Mouse (Mus musculus): ENCODE measurements at regions not wholly inside any gene's neighbourhood (a gene's known extent, or its start where the extent isn't known, plus 50 kb on each side); places are given as distances from the start of the nearest gene placed in this dataset.

GRCm38 (mm10) chr4:84130840-84131547, 544.1 kb downstream of the Bnc2 start:
- WGBS (ENCODE audit: insufficient replicate concordance), result 57% methylated on average over 7 of the region's 7 CpGs
- no peak for DNase-seq

GRCm38 (mm10) chr4:84135740-84136139, 539.3 kb downstream of the Bnc2 start:
- Histone ChIP-seq H3K4me3 (ENCODE audit: low read depth, low read length) (no peak overlapping the region), H3K4me1 (ENCODE audit: insufficient read depth) (no peaks in the 10 kb centered on the region), H3K4me2 (ENCODE audit: low read depth, low read length) (no peak overlapping the region), H3K27ac (ENCODE audit: low read depth) (no peak overlapping the region), H3K9ac (replicated peaks) (no peak overlapping the region), H3K36me3 (replicated peaks; ENCODE audit: insufficient read depth, low read length) (no peaks in the 10 kb centered on the region), H3K9me3 (ENCODE audit: low read length) (no peaks in the 10 kb centered on the region), H3K27me3 (ENCODE audit: insufficient read depth, low read length) (no peaks in the 10 kb centered on the region)
- 69% methylated on average over 10 of the region's 10 CpGs for WGBS (ENCODE audit: insufficient replicate concordance)
- no peak for DNase-seq
- ATAC-seq, result no peak
- no peak for TF ChIP-seq CTCF (IDR thresholded peaks at IDR 0.05; ENCODE audit: low read depth)
- no peak for TF ChIP-seq EP300 (IDR thresholded peaks at IDR 0.05; ENCODE audit: low read depth)

More at GRCm38 (mm10) chr4:84130840-84131547, 544.1 kb downstream of the Bnc2 start:
- ATAC-seq, result no peak
- Histone ChIP-seq H3K9me3 (ENCODE audit: low read length) (no peaks in the 10 kb centered on the region), H3K36me3 (replicated peaks; ENCODE audit: insufficient read depth, low read length) (no peaks in the 10 kb centered on the region), H3K27me3 (ENCODE audit: insufficient read depth, low read length) (no peaks in the 10 kb centered on the region), H3K4me2 (ENCODE audit: low read depth, low read length) (no peak overlapping the region), H3K4me3 (ENCODE audit: low read depth, low read length) (no peak overlapping the region), H3K27ac (ENCODE audit: low read depth) (no peak overlapping the region), H3K4me1 (ENCODE audit: insufficient read depth) (no peaks in the 10 kb centered on the region), H3K9ac (replicated peaks) (no peak overlapping the region)
- TF ChIP-seq CTCF (IDR thresholded peaks at IDR 0.05; ENCODE audit: low read depth) (no peak), EP300 (IDR thresholded peaks at IDR 0.05; ENCODE audit: low read depth) (no peak)

DNA sequence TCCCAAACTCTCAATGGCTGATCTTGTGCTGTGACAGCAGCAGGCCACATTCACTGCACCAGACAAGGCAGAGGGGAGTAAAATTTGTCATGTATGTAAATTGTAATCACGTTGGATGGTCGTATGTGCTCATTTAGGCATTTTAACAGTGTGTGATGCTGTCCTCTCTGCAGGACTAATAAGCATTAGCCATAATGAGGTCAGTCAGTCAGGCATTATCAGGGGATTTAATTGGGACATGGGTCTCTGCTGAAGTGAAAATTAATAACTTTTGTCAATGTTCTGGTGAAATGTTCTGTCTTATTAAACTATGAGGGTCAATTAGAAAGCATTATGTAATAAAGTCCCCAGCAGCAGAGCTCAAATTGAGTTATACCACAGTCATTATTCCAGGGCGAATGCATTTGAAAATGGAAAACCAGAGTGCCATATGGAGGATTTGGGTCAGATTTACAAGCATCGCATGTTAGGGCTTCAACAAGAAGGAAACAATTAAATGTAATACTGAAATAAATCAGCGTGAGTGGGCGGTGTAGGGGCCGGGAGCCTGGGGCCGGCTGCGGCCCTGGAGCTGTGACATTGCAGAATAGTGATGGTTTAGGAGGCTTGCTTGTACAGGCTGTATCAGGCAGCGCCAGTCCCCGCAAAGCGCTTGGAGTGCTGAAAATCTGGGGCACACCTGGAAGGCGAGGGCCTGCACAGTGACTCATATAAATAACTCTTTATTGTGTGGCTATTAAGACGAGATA, 537.7 kb downstream of the Bnc2 start:
- no peak for TF ChIP-seq EP300 (IDR thresholded peaks at IDR 0.05; ENCODE audit: low read depth)
- TF ChIP-seq CTCF (IDR thresholded peaks at IDR 0.05; ENCODE audit: low read depth), result no peak
- 76% methylated on average over 14 of the region's 14 CpGs for WGBS (ENCODE audit: insufficient replicate concordance)

DNA sequence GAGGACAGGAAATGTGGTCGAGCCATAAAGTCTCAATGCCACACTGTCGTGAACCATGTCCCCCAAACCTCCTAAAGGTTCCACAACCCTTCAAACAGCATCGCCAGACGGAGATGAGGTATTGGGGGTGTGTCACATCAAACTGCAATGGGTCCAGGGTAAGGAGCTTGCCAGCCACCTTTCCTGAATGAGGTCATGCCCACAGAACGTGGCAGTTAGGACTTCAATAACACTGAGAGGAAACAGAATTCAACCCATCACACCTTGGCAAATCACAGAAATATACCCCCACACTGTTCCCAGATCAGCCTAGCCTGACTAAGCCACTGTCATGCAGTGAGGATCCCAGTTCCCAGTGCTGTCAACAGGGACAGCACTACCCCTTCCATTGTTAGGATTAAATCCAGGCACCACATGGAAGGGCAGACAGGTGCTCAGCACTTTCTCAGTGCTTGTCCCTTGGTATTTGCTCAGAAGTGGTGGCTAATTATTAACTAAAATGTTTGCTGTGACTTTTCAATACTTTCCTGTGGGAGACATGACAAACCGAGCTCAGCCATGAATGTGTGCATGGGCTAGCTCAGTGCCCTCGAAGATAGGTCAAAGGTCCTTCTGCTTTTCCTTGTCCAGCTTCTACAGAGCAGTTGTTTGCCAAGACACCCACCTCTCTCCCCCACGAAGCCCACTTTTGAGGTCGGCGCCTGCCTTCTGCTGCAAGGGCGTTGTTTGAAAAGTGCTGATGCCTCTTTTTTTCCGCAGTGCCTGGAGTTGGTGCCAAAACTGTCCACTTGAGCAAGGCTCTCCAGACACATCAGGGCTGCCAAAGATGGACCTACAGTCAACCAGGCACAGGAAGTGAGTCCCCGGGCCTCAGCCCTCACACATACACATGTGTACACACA, 525.7 kb downstream of the Bnc2 start:
- ATAC-seq (peak; percentile 48), DNase-seq (peak; percentile 16)
- WGBS (ENCODE audit: insufficient replicate concordance), result 51% methylated on average over 13 of the region's 13 CpGs
- TF ChIP-seq EP300 (IDR thresholded peaks at IDR 0.05; ENCODE audit: low read depth) (no peak), CTCF (IDR thresholded peaks at IDR 0.05; ENCODE audit: low read depth) (no peak)
- Histone ChIP-seq H3K9ac (replicated peaks) (no peak overlapping the region), H3K4me3 (ENCODE audit: low read depth, low read length) (no peak overlapping the region), H3K27me3 (ENCODE audit: insufficient read depth, low read length) (no peaks in the 10 kb centered on the region), H3K4me2 (ENCODE audit: low read depth, low read length) (no peak overlapping the region), H3K9me3 (ENCODE audit: low read length) (no peaks in the 10 kb centered on the region), H3K27ac (ENCODE audit: low read depth) (no peak overlapping the region), H3K4me1 (ENCODE audit: insufficient read depth) (peaks cover 3% of the 10 kb centered on the region; the same call in 1 of the 2 replicates), H3K36me3 (replicated peaks; ENCODE audit: insufficient read depth, low read length) (no peaks in the 10 kb centered on the region)

More for the DNA sequence above, 537.7 kb downstream of the Bnc2 start:
- H3K27ac ChIP-seq (ENCODE audit: low read depth), result no peak overlapping the region
- H3K4me3 ChIP-seq (ENCODE audit: low read depth, low read length), result no peak overlapping the region
- H3K36me3 ChIP-seq (replicated peaks; ENCODE audit: insufficient read depth, low read length), result no peaks in the 10 kb centered on the region
- H3K9me3 ChIP-seq (ENCODE audit: low read length), result no peaks in the 10 kb centered on the region
- DNase-seq (no peak), ATAC-seq (no peak)
- H3K4me1 ChIP-seq (ENCODE audit: insufficient read depth), result no peaks in the 10 kb centered on the region
- H3K9ac ChIP-seq (replicated peaks), result no peak overlapping the region
- no peak overlapping the region for H3K4me2 ChIP-seq (ENCODE audit: low read depth, low read length)
- no peaks in the 10 kb centered on the region for H3K27me3 ChIP-seq (ENCODE audit: insufficient read depth, low read length)

DNA sequence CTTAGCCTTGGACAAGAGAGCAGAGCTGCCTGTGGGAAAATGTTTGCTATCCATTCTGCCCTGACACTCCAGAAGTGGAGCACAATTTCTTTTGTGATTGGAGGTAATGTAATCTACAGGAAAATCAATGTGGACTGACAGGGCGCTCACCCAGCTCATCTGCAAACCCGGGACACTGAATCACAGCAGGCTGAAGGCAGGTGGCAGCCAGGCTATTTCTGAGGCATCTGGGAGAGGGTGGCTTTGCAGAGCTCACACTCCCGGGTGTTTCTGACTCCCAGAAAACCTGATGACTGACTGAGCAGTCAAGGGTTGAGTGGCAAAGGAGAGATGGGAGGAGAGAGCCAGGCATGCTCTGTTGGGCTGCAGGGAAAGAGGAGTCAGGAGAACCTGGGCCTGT, 524.4 kb downstream of the Bnc2 start:
- no peak for ATAC-seq
- Histone ChIP-seq H3K4me2 (ENCODE audit: low read depth, low read length) (no peak overlapping the region), H3K27me3 (ENCODE audit: insufficient read depth, low read length) (no peaks in the 10 kb centered on the region), H3K4me3 (ENCODE audit: low read depth, low read length) (no peak overlapping the region), H3K9me3 (ENCODE audit: low read length) (no peaks in the 10 kb centered on the region), H3K36me3 (replicated peaks; ENCODE audit: insufficient read depth, low read length) (no peaks in the 10 kb centered on the region), H3K9ac (replicated peaks) (no peak overlapping the region), H3K27ac (ENCODE audit: low read depth) (no peak overlapping the region), H3K4me1 (ENCODE audit: insufficient read depth) (peaks cover 3% of the 10 kb centered on the region; the same call in 1 of the 2 replicates)
- DNase-seq, result no peak
- TF ChIP-seq EP300 (IDR thresholded peaks at IDR 0.05; ENCODE audit: low read depth) (no peak), CTCF (IDR thresholded peaks at IDR 0.05; ENCODE audit: low read depth) (no peak)
- WGBS (ENCODE audit: insufficient replicate concordance), result 35% methylated on average over 3 of the region's 3 CpGs

GRCm38 (mm10) chr4:84151247-84151646, 523.8 kb downstream of the Bnc2 start:
- TF ChIP-seq EP300 (IDR thresholded peaks at IDR 0.05; ENCODE audit: low read depth) (no peak), CTCF (IDR thresholded peaks at IDR 0.05; ENCODE audit: low read depth) (no peak)
- ATAC-seq, result no peak
- WGBS (ENCODE audit: insufficient replicate concordance), result 74% methylated on average over 9 of the region's 9 CpGs

More at GRCm38 (mm10) chr4:84151247-84151646, 523.8 kb downstream of the Bnc2 start:
- Histone ChIP-seq H3K4me1 (ENCODE audit: insufficient read depth) (peaks cover 3% of the 10 kb centered on the region; the same call in 1 of the 2 replicates), H3K4me3 (ENCODE audit: low read depth, low read length) (no peak overlapping the region), H3K9me3 (ENCODE audit: low read length) (no peaks in the 10 kb centered on the region), H3K36me3 (replicated peaks; ENCODE audit: insufficient read depth, low read length) (no peaks in the 10 kb centered on the region), H3K9ac (replicated peaks) (no peak overlapping the region), H3K27ac (ENCODE audit: low read depth) (no peak overlapping the region), H3K4me2 (ENCODE audit: low read depth, low read length) (no peak overlapping the region), H3K27me3 (ENCODE audit: insufficient read depth, low read length) (no peaks in the 10 kb centered on the region)
- no peak for DNase-seq

Data from liver, postnatal 0 days (tissue).